Mouse (Mus musculus) midbrain, postnatal 0 days (tissue): ENCODE measurements around the gene 2310011J03Rik. TPM values are rescaled to one million over a fixed set of nuclear protein-coding genes. Genes with fewer than 3 reads are reported as not detected.

ENCODE experiments used
- ATAC-seq: fragments of 200-750 bp; cut with Nextera tagmentation; 2 replicates; pipeline ENCODE4 v1.8.0; 2017; ENCODE audit warnings: moderate number of reproducible peaks, mild to moderate bottlenecking, moderate TSS enrichment, moderate library complexity; ENCODE audit not compliant: low FRiP score
- DNase-seq: peaks from one replicate; pipeline ENCODE4 v3.0.0-alpha.2; 2015; ENCODE audit warnings: low spot score
- H3K27ac ChIP-seq: fragments of 300-500 bp; sonication (generic); 2 replicates; pipeline ENCODE4 v1.5.1; 2014; ENCODE audit warnings: low read depth, mild to moderate bottlenecking, low read length, mixed read lengths
- H3K27me3 ChIP-seq: fragments of 300-500 bp; sonication (generic); 2 replicates; pipeline ENCODE4 v1.6.1; 2014; ENCODE audit warnings: low read length, control low read depth, mixed read lengths; ENCODE audit not compliant: insufficient read depth
- H3K36me3 ChIP-seq: fragments of 300-500 bp; sonication (generic); 2 replicates; pipeline ENCODE4 v1.6.1; 2014; ENCODE audit warnings: low read length, control low read depth, mixed read lengths; ENCODE audit not compliant: insufficient read depth
- H3K4me1 ChIP-seq: fragments of 300-500 bp; sonication (generic); 2 replicates; pipeline ENCODE4 v1.6.1; 2014; ENCODE audit warnings: mild to moderate bottlenecking, control low read depth, antibody characterized with exemption, low read length, mixed read lengths; ENCODE audit not compliant: insufficient read depth
- H3K4me2 ChIP-seq: fragments of 300-500 bp; sonication (generic); 2 replicates; pipeline ENCODE4 v1.6.1; 2014; ENCODE audit warnings: low read depth, mild to moderate bottlenecking, low read length, mixed read lengths; ENCODE audit not compliant: poor library complexity, severe bottlenecking
- H3K4me3 ChIP-seq: fragments of 300-500 bp; sonication (generic); 2 replicates; pipeline ENCODE4 v1.5.1; 2014; ENCODE audit warnings: low read depth, mild to moderate bottlenecking, low read length, moderate library complexity
- H3K9ac ChIP-seq: fragments of 300-500 bp; sonication (generic); replicated peaks from 2 replicates; pipeline ENCODE4 v1.6.1; 2014; ENCODE audit warnings: mild to moderate bottlenecking, low read length, moderate library complexity, mixed read lengths; ENCODE audit not compliant: poor library complexity, severe bottlenecking
- H3K9me3 ChIP-seq: fragments of 300-500 bp; sonication (generic); 2 replicates; pipeline ENCODE4 v1.6.1; 2016; ENCODE audit warnings: low read length, control low read depth
- CTCF ChIP-seq: IDR thresholded peaks from 2 replicates; pipeline ENCODE4 v1.5.1; 2016; ENCODE audit warnings: antibody characterized with exemption, mild to moderate bottlenecking
- WGBS: fragments of 180-500 bp; shearing (Covaris S2); extraction: QIAGEN DNeasy Blood & Tissue Kit; methylation state at CpG from one replicate; pipeline ENCODE4 v1.1.7; 2014; 5-methylcytosine and 5-hydroxymethylcytosine counted together
- polyA plus RNA-seq: library from polyadenylated mRNA; unstranded; fragments of >200 nt; fragmentation: Nextera tagmentation; extraction: Ambion mirVana; gene quantifications from 2 replicates; pipeline ENCODE4 v1.2.1, GENCODE M21; 2015
- total RNA-seq: library from RNA; depleted of rRNA; stranded (reverse); fragments of >200 nt; gene quantifications from 2 replicates; pipeline ENCODE4 v1.2.3, GENCODE M21; 2014

The 2310011J03Rik gene
- total and polyA plus RNA-seq, 2 experiments from 2014 or later: 23.1 to 26.5 TPM

- Histone ChIP-seq H3K4me2 (no peak overlapping the region), H3K4me1 (0 out of 2 replicates have a peak, but pooled peaks cover 2% of the 10 kb centered on the region), H3K27me3 (peaks cover 76% of the 10 kb centered on the region), H3K27ac (no peak overlapping the region), H3K9ac (no peak overlapping the region), H3K4me3 (no peak overlapping the region), H3K9me3 (no peaks in the 10 kb centered on the region), H3K36me3 (no peaks in the 10 kb centered on the region)
- WGBS: 43% methylated on average over 9 of the region's 9 CpGs
- ATAC-seq (no peak), DNase-seq (no peak)
- no peak for TF ChIP-seq CTCF
Observed at GRCm38 (mm10) chr10:80344131-80344661, 23.9 kb upstream of the 2310011J03Rik start.

GRCm38 (mm10) chr10:80343425-80343895, 23.1 kb upstream of the 2310011J03Rik start:
- Histone ChIP-seq H3K9me3 (no peaks in the 10 kb centered on the region), H3K9ac (peak overlapping the region; percentile 29; the same call in 1 of the 2 replicates), H3K4me3 (peak overlapping the region; percentile 25), H3K36me3 (no peaks in the 10 kb centered on the region), H3K27ac (no peak overlapping the region), H3K4me2 (peak overlapping the region; percentile 45), H3K4me1 (0 out of 2 replicates have a peak, but pooled peaks cover 2% of the 10 kb centered on the region), H3K27me3 (peaks cover 69% of the 10 kb centered on the region)
- no peak for TF ChIP-seq CTCF
- WGBS: 31% methylated on average over 9 of the region's 13 CpGs
- DNase-seq (no peak), ATAC-seq (no peak)

- H3K4me3 ChIP-seq: peak overlapping the region; percentile 25
- DNase-seq: peak; percentile 73
- no peaks in the 10 kb centered on the region for H3K9me3 ChIP-seq
- H3K9ac ChIP-seq: peak overlapping the region; percentile 29; the same call in 1 of the 2 replicates
- 0 out of 2 replicates have a peak, but pooled peaks cover 2% of the 10 kb centered on the region for H3K4me1 ChIP-seq
- ATAC-seq: peak; percentile 56
- no peaks in the 10 kb centered on the region for H3K36me3 ChIP-seq
- no peak for TF ChIP-seq CTCF
- no peak overlapping the region for H3K27ac ChIP-seq
- WGBS: 1% methylated on average over 29 of the region's 33 CpGs
- peak overlapping the region; percentile 45 for H3K4me2 ChIP-seq
- peaks cover 63% of the 10 kb centered on the region for H3K27me3 ChIP-seq
Observed at GRCm38 (mm10) chr10:80342749-80343424, 22.6 kb upstream of the 2310011J03Rik start.

GRCm38 (mm10) chr10:80342305-80342748, 22.0 kb upstream of the 2310011J03Rik start:
- WGBS: 4% methylated on average over 26 of the region's 26 CpGs
- H3K36me3 ChIP-seq: no peaks in the 10 kb centered on the region
- DNase-seq: no peak
- no peaks in the 10 kb centered on the region for H3K9me3 ChIP-seq
- H3K4me2 ChIP-seq: peak overlapping the region; percentile 45
- no peak overlapping the region for H3K27ac ChIP-seq
- H3K9ac ChIP-seq: no peak overlapping the region
- peak overlapping the region; percentile 25 for H3K4me3 ChIP-seq
- H3K4me1 ChIP-seq: 0 out of 2 replicates have a peak, but pooled peaks cover 2% of the 10 kb centered on the region
- TF ChIP-seq CTCF: no peak
- peak; percentile 13; the same call in 1 of the 2 replicates for ATAC-seq
- H3K27me3 ChIP-seq: peaks cover 57% of the 10 kb centered on the region

- ATAC-seq: no peak
- DNase-seq: no peak
- Histone ChIP-seq H3K36me3 (no peaks in the 10 kb centered on the region), H3K9ac (no peak overlapping the region), H3K4me1 (0 out of 2 replicates have a peak, but pooled peaks cover 2% of the 10 kb centered on the region), H3K4me2 (peak overlapping the region; percentile 45), H3K9me3 (no peaks in the 10 kb centered on the region), H3K4me3 (peak overlapping the region; percentile 25; the same call in 1 of the 2 replicates), H3K27me3 (peaks cover 55% of the 10 kb centered on the region), H3K27ac (no peak overlapping the region)
- 2% methylated on average over 47 of the region's 47 CpGs for WGBS
- TF ChIP-seq CTCF: no peak
Observed at GRCm38 (mm10) chr10:80341491-80342304, 21.4 kb upstream of the 2310011J03Rik start.
